Mouse (Mus musculus) heart, adult 8-10 months (tissue): Measurements from ENCODE around the gene Gbp9. TPM values are rescaled to one million over a fixed set of nuclear protein-coding genes. Genes with fewer than 3 reads are reported as not detected.
"Not testable (repeated sequence)": the region's sequence is repeated elsewhere in the genome, so short reads cannot be mapped to it uniquely, and the experiment has no call there.

Experiments used
- DNase-seq: peaks from one replicate; pipeline ENCODE4 v3.0.0; 2022; ENCODE audit warnings: low spot score
- total RNA-seq, 4 experiments: library from RNA; stranded (reverse); gene quantifications; 2 replicates each; pipeline ENCODE4 v1.2.4; 2022

Gene Gbp9
- 1 to 10 TPM; 6.5 to 9.4 (median 7.4) TPM for total RNA-seq

DNA sequence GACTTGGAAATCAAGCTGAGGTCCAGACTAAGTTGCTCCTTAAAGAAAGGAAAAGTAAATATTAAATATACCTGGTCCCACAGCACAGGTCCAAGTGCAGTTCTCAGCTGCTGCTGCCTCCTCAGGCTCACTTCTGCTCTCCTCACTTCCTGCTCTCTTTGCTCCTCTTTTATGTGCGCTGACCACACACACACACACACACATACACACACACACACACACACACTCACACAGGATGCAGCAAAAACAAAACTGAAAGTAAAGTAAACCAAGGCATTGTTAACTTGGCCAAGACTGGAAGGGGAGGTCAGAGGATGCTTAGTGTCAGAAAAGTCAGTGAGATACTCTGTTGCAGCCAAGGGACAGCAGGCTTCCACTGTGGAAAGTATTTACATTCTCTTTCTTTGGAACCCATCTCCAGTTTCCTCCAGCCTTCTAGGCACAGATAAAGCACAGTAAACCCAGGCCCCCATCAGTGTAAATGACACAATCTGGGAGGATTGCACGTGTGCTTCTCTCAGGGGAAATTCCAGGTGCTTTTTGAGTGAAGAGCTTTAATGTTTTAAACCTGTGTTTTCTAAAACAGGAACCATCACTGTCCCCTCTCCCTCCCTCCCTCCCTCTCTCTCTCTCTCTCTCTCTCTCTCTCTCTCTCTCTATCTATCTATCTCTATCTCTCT, at the start of gene Gbp9, which contains the start of the genes Gbp8 and Gbp4:
TSS of gene Gbp9 (minus strand) at position 131 of the 680 bp plus-strand sequence.
TSS of gene Gbp8 (minus strand) at position 132 of the 680 bp plus-strand sequence.
TSS of gene Gbp4 (minus strand) at position 178 of the 680 bp plus-strand sequence.
- peak; percentile 56 for DNase-seq

DNA sequence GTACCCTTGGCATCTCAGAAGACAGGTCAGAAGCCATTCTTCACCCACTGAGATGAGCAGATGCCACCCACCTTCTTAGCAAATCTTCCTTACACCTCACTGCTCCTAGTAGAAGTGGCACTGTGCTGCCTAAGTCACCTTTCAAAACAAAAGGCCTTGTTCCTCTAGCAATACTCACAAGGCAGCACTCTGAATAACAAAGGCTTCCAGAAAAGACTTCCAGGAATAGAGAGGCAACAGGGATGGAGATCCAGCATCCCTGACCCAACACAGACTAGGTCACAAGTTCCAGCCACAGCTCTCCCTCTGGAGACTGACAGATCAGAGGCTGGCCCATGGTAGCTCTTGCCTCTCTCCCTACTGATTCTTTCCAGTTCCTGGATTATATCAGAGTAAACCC, 42.1 kb upstream of the Gbp9 start:
- DNase-seq = no peak

GRCm38 (mm10) chr5:105156582-105156981, 17.2 kb upstream of the Gbp9 start:
- no peak for DNase-seq

- DNase-seq = no peak
These were observed 14.7 kb upstream of the Gbp9 start for GRCm38 (mm10) chr5:105154049-105154448.

DNA sequence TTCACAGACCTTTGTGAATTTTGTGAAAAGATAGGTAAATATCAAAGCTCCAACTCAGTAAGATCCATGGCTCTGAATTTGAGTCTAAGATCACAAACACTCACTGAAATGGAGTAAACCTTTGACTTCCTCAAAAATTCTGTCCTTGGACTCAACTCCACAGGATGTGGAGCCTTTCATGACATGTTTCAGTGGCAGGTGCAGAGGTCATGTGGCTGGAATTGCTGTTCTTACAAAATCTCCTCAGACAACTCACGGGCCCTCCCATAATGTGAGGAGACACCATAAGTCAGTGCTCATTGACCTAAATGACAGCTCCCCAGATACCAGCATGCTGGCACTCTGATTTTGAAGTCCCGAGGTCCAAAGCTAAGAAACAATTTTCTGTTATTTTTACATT, 8.7 kb upstream of the Gbp9 start:
- not testable (repeated sequence) for DNase-seq

GRCm38 (mm10) chr5:105146447-105146846, 7.1 kb upstream of the Gbp9 start:
- DNase-seq = peak; percentile 64

DNA sequence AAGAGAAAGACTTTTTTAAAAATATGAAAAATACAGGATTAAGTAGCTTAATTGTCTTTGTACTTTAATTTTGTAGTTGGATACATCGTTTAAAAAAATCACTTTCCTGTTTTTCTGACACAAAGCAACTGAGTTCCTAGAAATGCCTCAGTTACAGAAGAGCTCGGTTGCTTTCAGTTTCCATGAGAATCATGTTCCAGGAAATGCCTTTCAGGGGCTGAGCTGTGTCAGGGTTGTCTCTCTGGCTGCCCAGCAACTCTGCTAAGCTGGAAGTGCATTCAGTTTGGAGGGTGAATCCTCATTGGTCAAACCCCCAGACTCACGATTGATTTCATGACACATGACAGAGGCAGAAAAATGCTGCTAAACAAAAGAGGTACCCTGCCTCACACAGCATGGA, 6.4 kb upstream of the Gbp9 start:
- DNase-seq = peak; percentile 62

DNA sequence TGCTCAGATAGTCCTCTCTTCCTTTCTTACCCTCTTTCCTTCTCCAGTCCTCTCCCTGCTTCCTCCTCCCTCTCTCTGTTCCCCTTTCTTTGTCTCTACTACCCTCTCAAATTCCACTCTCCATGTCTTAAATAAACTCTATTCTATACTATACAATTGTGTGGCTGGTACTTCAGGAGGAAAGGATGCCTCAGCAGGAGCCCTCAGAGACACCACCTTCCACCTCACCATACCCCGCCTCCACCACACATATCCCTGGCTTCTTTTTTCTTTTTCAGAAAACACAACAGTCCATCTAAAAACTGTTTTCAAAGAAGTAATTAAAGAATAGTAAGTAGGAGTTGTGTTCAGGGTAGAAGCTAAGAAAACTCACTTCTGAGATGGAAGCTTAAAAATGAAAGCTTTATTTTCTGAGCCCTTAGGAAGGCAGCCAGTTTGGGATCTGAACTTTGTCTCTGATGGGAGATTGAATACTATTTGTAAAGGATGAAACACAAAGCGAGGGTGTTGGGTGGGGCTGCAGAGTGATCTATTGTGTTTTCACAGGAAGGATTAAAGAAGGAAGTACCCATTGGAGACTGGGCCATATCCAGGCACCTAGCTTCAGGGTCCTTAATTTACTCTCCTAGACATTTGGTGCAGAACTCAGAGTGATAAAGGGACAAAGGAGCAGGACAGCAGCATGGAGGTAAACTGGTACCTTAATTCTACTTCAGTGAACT, 911 bp upstream of the Gbp9 start:
- not testable (repeated sequence) for DNase-seq

GRCm38 (mm10) chr5:105138906-105139305, 433 bp downstream of the Gbp9 start:
- no peak for DNase-seq

DNA sequence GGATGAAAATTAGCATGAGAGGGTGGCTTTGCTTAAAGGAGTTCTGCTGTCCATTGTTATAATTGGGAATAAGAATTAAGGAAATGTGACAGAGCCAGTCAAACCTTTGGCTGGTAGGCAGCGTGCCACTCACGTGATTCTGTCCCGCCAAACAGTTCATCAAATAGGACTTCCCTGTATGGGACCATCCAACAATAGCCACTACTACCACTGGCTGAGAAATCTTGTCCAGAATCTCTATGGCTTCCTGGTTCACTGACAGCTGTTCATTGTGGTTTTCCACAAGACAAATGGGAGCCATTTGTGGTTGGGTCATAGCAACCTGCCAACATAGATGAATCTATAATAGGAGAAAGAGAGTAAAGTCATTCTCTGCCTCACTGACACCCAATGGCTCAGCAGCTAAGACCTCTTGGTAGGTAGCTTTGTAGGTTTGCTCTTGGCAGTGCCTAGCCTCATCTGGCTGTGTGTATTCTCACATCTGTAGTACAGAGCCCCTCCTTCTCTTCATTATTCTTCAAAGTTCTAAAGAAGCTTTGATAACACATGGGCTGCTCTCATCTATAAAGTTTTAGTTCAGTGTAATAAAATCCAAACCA, 2.5 kb downstream of the Gbp9 start:
- not testable (repeated sequence) for DNase-seq

DNA sequence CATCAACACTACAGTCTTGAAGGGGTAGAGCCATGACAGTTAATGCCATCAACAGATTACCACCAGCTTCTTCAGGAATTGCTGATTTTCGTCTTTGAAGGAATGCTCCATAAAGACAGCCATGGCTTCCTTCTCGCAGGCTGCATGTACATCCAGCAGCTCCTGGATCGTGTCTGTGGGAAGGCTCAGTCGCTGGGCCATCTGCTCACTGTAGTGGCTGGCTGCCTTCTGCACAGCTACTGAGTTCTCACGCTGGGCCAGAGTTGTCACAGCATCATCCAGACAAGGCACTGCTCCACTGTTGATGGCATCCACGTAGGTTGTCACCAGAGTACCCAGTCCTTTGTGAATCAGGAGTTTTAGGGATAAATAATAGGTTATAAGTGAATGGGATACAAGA, 17.6 kb downstream of the Gbp9 start:
- not testable (repeated sequence) for DNase-seq

- DNase-seq = no peak
These were observed 23.6 kb downstream of the Gbp9 start for GRCm38 (mm10) chr5:105115740-105116139.

- DNase-seq = no peak
These were observed 24.6 kb downstream of the Gbp9 start for GRCm38 (mm10) chr5:105114696-105115095.

DNA sequence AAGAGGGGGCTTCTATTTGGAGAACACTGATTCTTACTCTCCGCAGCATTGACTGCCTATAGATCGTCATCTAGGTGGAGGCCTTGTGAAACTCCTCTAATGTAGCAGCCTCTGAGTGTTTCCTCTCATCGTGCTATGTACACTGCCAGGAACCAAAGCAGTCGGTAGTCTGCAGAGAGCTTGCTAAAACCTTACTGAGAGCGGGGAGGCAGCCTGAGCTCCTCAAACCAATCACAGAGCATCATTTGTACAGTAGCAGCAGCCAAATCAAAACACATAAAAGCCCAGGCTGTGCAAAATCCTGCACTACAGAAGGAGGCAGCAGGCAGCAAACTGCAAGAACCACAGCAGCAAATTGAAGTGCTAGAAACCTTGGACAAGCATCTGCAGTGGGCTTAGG, 25.7 kb downstream of the Gbp9 start:
- no peak for DNase-seq

- DNase-seq = peak; percentile 86
These were observed 29.0 kb downstream of the Gbp9 start for GRCm38 (mm10) chr5:105110271-105110852.

- peak; percentile 9 for DNase-seq
These were observed 29.6 kb downstream of the Gbp9 start for GRCm38 (mm10) chr5:105109775-105110174.

- not testable (repeated sequence) for DNase-seq
These were observed 33.6 kb downstream of the Gbp9 start for GRCm38 (mm10) chr5:105105689-105106088.

DNA sequence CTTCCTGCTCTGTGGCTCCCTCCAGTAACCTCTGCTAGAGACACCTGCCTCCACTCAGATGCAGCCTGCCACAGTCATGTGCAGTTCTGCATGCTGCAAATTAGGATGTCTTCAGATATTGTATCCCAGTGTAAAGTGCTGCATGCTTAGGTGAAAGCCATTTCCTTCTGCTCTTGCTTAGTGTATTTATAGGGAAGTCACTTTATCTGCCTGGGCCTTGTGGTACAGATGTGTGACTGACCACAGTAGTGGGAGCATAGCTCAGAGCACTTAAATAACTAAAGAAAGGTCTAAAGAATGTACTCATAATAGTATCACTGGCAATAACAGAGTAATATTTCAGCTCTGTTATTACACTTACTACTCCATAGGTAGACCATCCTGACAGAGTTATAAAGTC, 57.4 kb downstream of the Gbp9 start:
- no peak for DNase-seq

DNA sequence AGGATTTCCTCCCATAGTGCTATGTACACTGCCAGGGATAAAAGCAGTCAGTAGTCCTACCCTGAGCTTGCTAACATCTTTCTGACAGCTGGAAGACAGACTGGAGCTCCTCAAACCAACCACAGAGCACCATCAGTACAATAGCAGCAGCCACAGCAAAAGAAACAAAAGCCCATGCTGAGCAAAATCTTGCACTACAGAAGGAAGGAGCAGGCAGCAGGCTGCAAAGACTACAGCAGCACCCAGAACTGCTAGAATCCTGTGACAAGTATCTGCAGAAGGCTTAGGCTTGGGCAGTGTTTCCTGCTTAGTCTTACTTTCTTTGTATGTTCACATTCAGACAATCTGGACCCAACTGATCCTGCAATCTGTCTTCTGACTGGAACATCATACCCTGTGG, 71.0 kb downstream of the Gbp9 start:
- DNase-seq = not testable (repeated sequence)

DNA sequence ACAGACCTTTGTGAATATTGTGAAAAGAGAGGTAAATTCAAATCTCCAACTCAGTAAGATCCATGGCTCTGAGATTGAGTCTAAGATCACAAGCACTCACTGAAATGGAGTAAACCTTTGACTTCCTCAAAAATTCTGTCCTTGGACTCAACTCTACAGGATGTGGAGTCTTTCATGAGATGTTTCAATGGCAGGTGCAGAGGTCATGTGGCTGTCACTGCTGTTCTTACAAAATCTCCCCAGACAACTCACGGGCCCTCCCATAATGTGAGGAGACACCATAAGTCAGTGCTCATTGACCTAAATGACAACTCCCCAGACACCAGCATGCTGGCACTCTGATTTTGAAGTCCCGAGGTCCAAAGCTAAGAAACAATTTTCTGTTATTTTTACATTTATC, 74.9 kb downstream of the Gbp9 start:
- DNase-seq = not testable (repeated sequence)

GRCm38 (mm10) chr5:105063321-105063720, 76.0 kb downstream of the Gbp9 start:
- no peak for DNase-seq

DNA sequence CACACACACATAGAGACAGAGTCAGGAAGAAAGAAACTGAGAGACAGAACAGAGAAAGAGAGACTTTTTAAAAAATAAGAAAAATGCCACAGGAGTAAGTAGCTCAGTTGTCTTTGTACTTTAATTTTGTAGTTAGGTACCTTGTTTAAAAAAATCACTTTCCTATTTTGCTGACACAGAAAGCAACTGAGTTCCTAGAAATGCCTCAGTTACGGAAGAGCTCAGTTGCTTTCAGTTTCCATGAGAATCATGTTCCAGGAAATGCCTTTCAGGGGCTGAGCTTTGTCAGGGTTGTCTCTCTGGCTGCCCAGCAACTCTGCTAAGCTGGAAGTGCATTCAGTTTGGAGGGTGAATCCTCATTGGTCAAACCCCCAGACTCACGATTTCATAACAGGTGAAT, 76.9 kb downstream of the Gbp9 start:
- DNase-seq = not testable (repeated sequence)
